In the genomic region with DNA sequence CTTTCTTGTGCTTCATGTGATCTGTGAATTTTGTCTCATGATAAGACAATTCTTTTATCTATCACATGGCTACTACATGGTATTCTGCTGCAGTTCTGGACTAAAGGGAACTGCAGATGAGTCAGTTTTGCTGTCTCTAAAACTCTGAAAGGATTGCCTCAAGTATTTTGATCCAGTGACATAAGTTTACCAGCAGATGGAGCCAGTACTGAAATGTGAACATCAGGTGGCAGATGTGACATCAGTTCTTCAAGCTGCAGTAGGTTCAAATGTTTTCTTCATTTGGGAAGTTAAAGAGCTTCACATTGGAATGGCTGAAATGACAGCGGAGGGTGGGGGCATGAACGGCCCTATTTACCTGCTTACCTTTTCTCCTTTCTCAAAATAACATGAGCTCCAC, we compare ENCODE assay signal across 11 mouse cellular contexts.
DNase-seq lines count a peak whose midpoint lies in the region; ATAC-seq and TF ChIP-seq lines count a peak whose summit lies in the region.
"Had no signal": no experiment of that assay in that cellular context is flagged by ENCODE, and none has a peak within 500 bp of the region (broad histone marks: within the 10 kb centered on the region; RNA-seq: fewer than 3 reads in every experiment).

No protein-coding gene starts in this region.

- no peak overlapping the region for H3K9ac ChIP-seq in limb, embryonic 14.5 days (ENCODE audit: low read depth, low read length, severe bottlenecking)
- no peak overlapping the region for H3K9ac ChIP-seq in forebrain, embryonic 15.5 days (replicated peaks)
- H3K9ac ChIP-seq: embryonic facial prominence, embryonic 12.5 days; heart, embryonic 12.5 days; neural tube, embryonic 12.5 days had no signal

- peaks cover 3% of the 10 kb centered on the region; the same call in 1 of the 2 replicates for H3K4me1 ChIP-seq in limb, embryonic 14.5 days (ENCODE audit: control insufficient read depth, insufficient read depth, low read length)
- H3K4me1 ChIP-seq in limb, embryonic 10.5 days = peaks cover 12% of the 10 kb centered on the region; the same call in 1 of the 2 replicates
- H3K4me1 ChIP-seq in forebrain, embryonic 15.5 days = no peaks in the 10 kb centered on the region
- H3K4me1 ChIP-seq: neural tube, embryonic 12.5 days had no signal

- no peak for ATAC-seq in limb, embryonic 14.5 days (ENCODE audit: low FRiP score, low read depth)
- peak; percentile 71 for ATAC-seq in activated CD4-positive, CD25-positive, alpha-beta regulatory T cell, adult 4 months
- peak; percentile 51; the same call in 1 of the 2 replicates for ATAC-seq in megakaryocyte, adult 5-6 weeks (ENCODE audit: poor library complexity, severe bottlenecking)
- ATAC-seq in forebrain, embryonic 15.5 days (replicated peaks) = no peak

- H3K27ac ChIP-seq in limb, embryonic 14.5 days (replicated peaks; ENCODE audit: low read depth, low read length) = no peak overlapping the region
- H3K27ac ChIP-seq in limb, embryonic 10.5 days = no peak overlapping the region
- no peak overlapping the region for H3K27ac ChIP-seq in forebrain, embryonic 15.5 days (replicated peaks)
- H3K27ac ChIP-seq: embryonic facial prominence, embryonic 12.5 days; neural tube, embryonic 12.5 days had no signal

- H3K4me3 ChIP-seq in limb, embryonic 14.5 days (replicated peaks; ENCODE audit: low read length) = no peak overlapping the region
- H3K4me3 ChIP-seq in limb, embryonic 10.5 days = no peak overlapping the region
- H3K4me3 ChIP-seq in forebrain, embryonic 15.5 days = no peak overlapping the region
- H3K4me3 ChIP-seq: embryonic facial prominence, embryonic 12.5 days; heart, embryonic 12.5 days; neural tube, embryonic 12.5 days had no signal

- no peak overlapping the region for H3K4me2 ChIP-seq in limb, embryonic 14.5 days (replicated peaks; ENCODE audit: low read depth, low read length, severe bottlenecking)
- no peak overlapping the region for H3K4me2 ChIP-seq in forebrain, embryonic 15.5 days (replicated peaks)
- H3K4me2 ChIP-seq: embryonic facial prominence, embryonic 12.5 days; heart, embryonic 12.5 days; neural tube, embryonic 12.5 days had no signal

- no peaks in the 10 kb centered on the region for H3K9me3 ChIP-seq in limb, embryonic 14.5 days (ENCODE audit: control insufficient read depth, low read length)
- no peaks in the 10 kb centered on the region for H3K9me3 ChIP-seq in limb, embryonic 10.5 days (replicated peaks)
- H3K9me3 ChIP-seq in forebrain, embryonic 15.5 days = no peaks in the 10 kb centered on the region
- H3K9me3 ChIP-seq: embryonic facial prominence, embryonic 12.5 days; heart, embryonic 12.5 days; neural tube, embryonic 12.5 days had no signal

- TF ChIP-seq POLR2A in limb, embryonic 14.5 days (IDR thresholded peaks at IDR 0.05; ENCODE audit: borderline replicate concordance, extremely low read depth, insufficient read depth, insufficient read length) = no peak

- DNase-seq in adrenal gland, adult 2 months = peak; percentile 10
- DNase-seq in adrenal gland, postnatal 4 days (ENCODE audit: low spot score in 2 of 2) = no peak
- peak; percentile 52 for DNase-seq in limb, embryonic 14.5 days (ENCODE audit: low spot score)
- DNase-seq in limb, embryonic 10.5 days (ENCODE audit: low spot score) = no peak
- no peak for DNase-seq in Muller cell, postnatal 12 days (ENCODE audit: inconsistent ontology term)

- H3K36me3 ChIP-seq in limb, embryonic 14.5 days (ENCODE audit: control insufficient read depth, insufficient read depth, low read length) = no peaks in the 10 kb centered on the region
- H3K36me3 ChIP-seq in limb, embryonic 10.5 days = no peaks in the 10 kb centered on the region
- H3K36me3 ChIP-seq in forebrain, embryonic 15.5 days = no peaks in the 10 kb centered on the region
- H3K36me3 ChIP-seq: embryonic facial prominence, embryonic 12.5 days; heart, embryonic 12.5 days; neural tube, embryonic 12.5 days had no signal

- no peaks in the 10 kb centered on the region for H3K27me3 ChIP-seq in limb, embryonic 14.5 days (ENCODE audit: control insufficient read depth, insufficient read depth, low read length)
- no peaks in the 10 kb centered on the region for H3K27me3 ChIP-seq in limb, embryonic 10.5 days (ENCODE audit: low read depth, poor library complexity, severe bottlenecking)
- no peaks in the 10 kb centered on the region for H3K27me3 ChIP-seq in forebrain, embryonic 15.5 days
- H3K27me3 ChIP-seq: embryonic facial prominence, embryonic 12.5 days; heart, embryonic 12.5 days; neural tube, embryonic 12.5 days had no signal

- 64% methylated on average over 2 of the region's 2 CpGs for WGBS in limb, embryonic 14.5 days
- WGBS in limb, embryonic 10.5 days = 78% methylated on average over 2 of the region's 2 CpGs
- WGBS in forebrain, embryonic 15.5 days = 70% methylated on average over 2 of the region's 2 CpGs

Comparison
In these comparisons a context has a peak if more than half of its experiments do, and no peak if none do; other contexts are left out.
1. DNase-seq: peak in adrenal gland, adult 2 months (single experiment) and limb, embryonic 14.5 days (single experiment); none in adrenal gland, postnatal 4 days (0 of 2), limb, embryonic 10.5 days (single experiment) and Muller cell, postnatal 12 days (single experiment).
2. ATAC-seq: peak in activated CD4-positive, CD25-positive, alpha-beta regulatory T cell, adult 4 months (single experiment) and megakaryocyte, adult 5-6 weeks (single experiment); none in limb, embryonic 14.5 days (single experiment) and forebrain, embryonic 15.5 days (single experiment).